ENCODE assay signal across 1 mouse cellular context in genomic region chr5:149662980-149663379, GRCm38 (mm10).
TF ChIP-seq lines count a peak whose summit lies in the region.

No protein-coding gene starts in this region.

TF ChIP-seq in MEL, 35 proteins besides CTCF, POLR2A, EP300 and RAD21:
- TF ChIP-seq SMC3 (IDR thresholded peaks at IDR 0.05; ENCODE audit: low read depth, low read length) (peak; percentile 48), MAZ (IDR thresholded peaks at IDR 0.05; ENCODE audit: low read depth, low read length) (no peak), MXI1 (IDR thresholded peaks at IDR 0.05; ENCODE audit: low read depth, low read length) (no peak)
TF ChIP-seq in MEL: peak in this region for 1.
